Mouse (Mus musculus): ENCODE data around the gene Gm43638. TPM values are rescaled to one million over a fixed set of nuclear protein-coding genes. Genes with fewer than 3 reads are reported as not detected.

Gene Gm43638
- not detected in 2 replicates for polyA plus RNA-seq (2012; rRNA removed; ENCODE audit: low replicate concordance)

DNA sequence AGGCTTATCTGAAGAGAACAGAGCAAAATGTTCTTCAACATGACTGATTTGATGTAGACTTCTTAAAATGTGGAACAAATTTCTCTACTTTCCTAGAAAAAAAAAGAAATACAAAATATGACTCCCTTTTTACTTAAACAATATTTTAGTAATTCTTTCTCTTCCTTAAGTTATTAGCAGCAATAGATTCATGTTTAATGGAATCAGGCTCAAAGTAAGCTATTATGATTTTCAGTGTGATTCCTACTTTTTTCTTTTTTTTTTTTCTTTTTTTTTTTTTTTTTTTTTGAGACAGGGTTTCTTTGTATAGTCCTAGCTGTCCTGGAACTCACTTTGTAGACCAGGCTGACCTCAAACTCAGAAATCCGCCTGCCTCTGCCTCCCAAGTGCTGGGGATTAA is at the start of gene Gm43638:
Gene Gm43638 (minus strand): TSS at position 101 of the 400 bp plus-strand sequence.

DNA sequence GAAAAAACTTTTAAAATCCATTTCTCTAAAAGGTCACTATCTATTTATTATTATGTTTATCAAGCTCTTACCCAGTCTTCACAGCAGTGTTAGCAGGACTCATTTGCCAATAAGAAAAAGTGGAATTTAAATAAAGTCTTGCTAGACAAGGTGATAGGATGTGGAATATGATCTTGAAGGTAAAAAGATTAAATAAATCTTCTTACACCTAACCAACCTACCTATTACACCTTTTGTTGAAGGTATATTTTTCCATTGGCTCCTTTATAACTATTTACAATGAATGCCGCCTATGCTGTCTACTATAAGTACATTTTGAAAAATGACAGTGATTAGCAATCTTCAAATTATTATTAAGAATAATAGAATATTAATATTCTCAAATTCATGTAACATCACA is 4.2 kb upstream of the Gm43638 start, which contains the start of gene Ugt2a1:
Gene Ugt2a1 (minus strand): TSS at position 101 of the 400 bp plus-strand sequence.

DNA sequence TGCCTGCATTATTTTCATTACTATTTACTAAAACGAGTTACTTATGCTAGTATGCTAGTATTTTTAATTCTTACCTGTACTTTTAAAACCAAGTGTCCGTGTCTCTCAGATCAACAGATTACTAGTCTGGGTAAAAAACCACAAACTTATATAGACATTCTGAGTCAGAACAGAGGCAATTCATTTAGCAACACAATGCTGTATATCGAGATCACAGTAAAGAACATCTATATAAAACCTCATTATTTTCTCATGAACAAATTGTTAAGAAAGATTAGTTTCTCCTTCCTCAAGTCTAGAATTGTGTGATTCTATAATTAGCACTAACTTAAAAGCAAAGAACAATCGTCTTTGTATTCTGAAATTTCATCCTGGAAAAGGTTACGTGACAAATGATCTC is 4.4 kb downstream of the Gm43638 start, which contains the start of gene Ugt2a2:
Gene Ugt2a2 (minus strand): TSS at position 101 of the 400 bp plus-strand sequence.

DNA sequence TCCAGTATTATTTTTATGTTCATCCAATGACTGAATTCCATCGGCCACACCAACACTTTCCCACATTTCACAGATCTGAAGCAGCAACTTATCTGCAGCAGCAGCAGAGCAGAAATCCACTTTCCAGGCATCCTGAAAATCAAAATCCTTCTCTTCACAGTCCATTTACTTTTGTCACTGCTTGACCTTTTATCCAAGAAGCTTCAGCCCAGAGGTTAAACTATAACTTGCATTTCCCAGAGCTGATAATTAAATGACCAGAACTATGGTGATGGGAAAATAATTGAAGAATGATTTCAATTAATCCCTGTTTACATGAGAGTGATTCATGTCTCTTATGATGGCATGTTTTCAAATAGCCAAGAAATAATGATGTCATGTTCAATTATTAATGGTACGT is 62.6 kb downstream of the Gm43638 start, which contains the start of gene Ugt2b38:
Gene Ugt2b38 (minus strand): TSS at position 163 of the 400 bp plus-strand sequence.

Other genes starting within 250 kb of the Gm43638 start
- not detected in 2 replicates for gene Ugt2b37, start 232.0 kb downstream of the Gm43638 start, polyA plus RNA-seq (2012; rRNA removed; ENCODE audit: low replicate concordance)
- gene Ugt2a3, start 149.6 kb downstream of the Gm43638 start, polyA plus RNA-seq (2012; rRNA removed; ENCODE audit: low replicate concordance): 0.09 TPM in 1 of 2 replicates, not detected in the other
- gene Ugt2b38, start 62.6 kb downstream of the Gm43638 start, polyA plus RNA-seq (2012; rRNA removed; ENCODE audit: low replicate concordance): not detected in 2 replicates
- not detected in 2 replicates for gene Ugt2a2, start 4.5 kb downstream of the Gm43638 start, polyA plus RNA-seq (2012; rRNA removed; ENCODE audit: low replicate concordance)
- gene Ugt2a1, start 4.1 kb upstream of the Gm43638 start, polyA plus RNA-seq (2012; rRNA removed; ENCODE audit: low replicate concordance): not detected in 2 replicates
- 0.13 TPM in 1 of 2 replicates, not detected in the other for gene Sult1b1, start 51.4 kb upstream of the Gm43638 start, polyA plus RNA-seq (2012; rRNA removed; ENCODE audit: low replicate concordance)
- gene Sult1d1, start 82.2 kb upstream of the Gm43638 start, polyA plus RNA-seq (2012; rRNA removed; ENCODE audit: low replicate concordance): 3.5 TPM in 1 of 2 replicates, not detected in the other
- gene Sult1e1, start 104.8 kb upstream of the Gm43638 start, polyA plus RNA-seq (2012; rRNA removed; ENCODE audit: low replicate concordance): not detected in 2 replicates
- not detected in 2 replicates for gene Csn1s1, start 179.4 kb upstream of the Gm43638 start, polyA plus RNA-seq (2012; rRNA removed; ENCODE audit: low replicate concordance)
- not detected in 2 replicates for gene Csn2, start 212.8 kb upstream of the Gm43638 start, polyA plus RNA-seq (2012; rRNA removed; ENCODE audit: low replicate concordance)